Mouse (Mus musculus): ENCODE measurements at regions not wholly inside any gene's neighbourhood (a gene's known extent, or its start where the extent isn't known, plus 50 kb on each side); places are given as distances from the start of the nearest gene placed in this dataset.
"Not testable (repeated sequence)": the region's sequence is repeated elsewhere in the genome, so short reads cannot be mapped to it uniquely, and the experiment has no call there.

- ATAC-seq (replicated peaks in 1 of 2; ENCODE audit: insufficient read depth in 1 of 2, low FRiP score in 2 of 2, low TSS enrichment in 1 of 2, low read depth in 1 of 2, poor library complexity in 2 of 2, severe bottlenecking in 2 of 2), result no peak
These were observed 489.4 kb downstream of the Tns1 start for GRCm38 (mm10) chr1:73634871-73635270.

DNA sequence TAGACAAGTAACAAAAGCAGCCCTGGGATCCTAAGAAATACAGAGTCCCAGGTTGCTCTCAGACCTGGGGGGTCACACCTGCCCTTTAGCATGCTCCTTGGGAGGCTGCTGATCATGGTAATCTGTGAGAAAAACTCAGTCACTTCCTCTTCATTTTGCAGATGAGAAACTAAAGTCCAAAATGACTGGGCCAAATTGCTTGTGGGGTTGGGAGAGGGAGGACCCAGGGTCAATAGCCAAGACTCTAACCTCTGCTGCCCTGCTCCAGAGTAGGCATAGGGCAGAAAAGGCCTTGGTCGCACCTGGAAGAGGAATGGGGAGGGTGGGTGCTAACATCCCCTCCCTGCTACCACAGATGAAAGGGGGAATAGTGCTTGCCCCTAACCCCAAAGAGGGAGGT lies 491.2 kb downstream of the Tns1 start:
- ATAC-seq (replicated peaks in 1 of 2; ENCODE audit: insufficient read depth in 1 of 2, low FRiP score in 2 of 2, low TSS enrichment in 1 of 2, low read depth in 1 of 2, poor library complexity in 2 of 2, severe bottlenecking in 2 of 2), result no peak

DNA sequence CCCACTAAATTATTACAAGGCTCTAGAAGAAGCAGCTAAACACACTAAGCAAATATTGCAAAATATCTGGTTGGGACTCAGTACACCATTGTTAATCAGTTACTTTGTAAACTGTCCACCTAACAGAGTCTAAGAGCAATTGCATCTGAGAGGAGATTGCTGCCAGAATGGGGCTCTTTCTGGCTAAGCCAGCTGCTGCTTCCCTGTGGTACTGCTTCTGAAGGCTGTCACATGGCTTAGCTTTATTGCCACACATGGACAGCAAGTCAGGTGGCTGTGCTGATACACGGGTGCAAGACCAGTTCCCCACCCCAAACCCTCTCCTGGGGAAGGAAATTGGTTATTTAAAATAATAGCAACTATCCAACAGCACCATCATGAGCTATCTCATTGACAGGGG lies 493.9 kb downstream of the Tns1 start:
- no peak for ATAC-seq (replicated peaks in 1 of 2; ENCODE audit: insufficient read depth in 1 of 2, low FRiP score in 2 of 2, low TSS enrichment in 1 of 2, low read depth in 1 of 2, poor library complexity in 2 of 2, severe bottlenecking in 2 of 2)

DNA sequence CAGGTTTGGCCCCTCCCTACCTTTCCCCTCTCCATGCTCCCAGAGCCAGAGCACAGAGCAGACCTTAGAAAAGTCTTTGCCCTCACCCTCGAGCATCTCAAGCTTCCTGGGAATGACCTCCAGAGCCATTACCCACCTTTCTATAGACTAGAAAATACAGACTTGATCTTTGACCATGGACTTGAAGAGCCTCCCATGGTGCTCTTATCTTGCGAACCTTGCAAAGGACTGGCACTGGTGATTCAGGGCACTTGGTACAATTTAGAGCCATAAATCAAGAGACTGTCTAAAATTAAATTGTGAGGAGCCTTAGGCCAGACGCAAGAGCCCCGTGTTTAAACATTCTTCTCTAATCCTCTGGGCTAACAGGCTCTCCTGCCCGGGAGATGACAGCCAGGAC lies 498.9 kb downstream of the Tns1 start:
- no peak for ATAC-seq (replicated peaks in 1 of 2; ENCODE audit: insufficient read depth in 1 of 2, low FRiP score in 2 of 2, low TSS enrichment in 1 of 2, low read depth in 1 of 2, poor library complexity in 2 of 2, severe bottlenecking in 2 of 2)

- not testable (repeated sequence) for ATAC-seq (replicated peaks in 1 of 2; ENCODE audit: insufficient read depth in 1 of 2, low FRiP score in 2 of 2, low TSS enrichment in 1 of 2, low read depth in 1 of 2, poor library complexity in 2 of 2, severe bottlenecking in 2 of 2)
These were observed 503.1 kb downstream of the Tns1 start for GRCm38 (mm10) chr1:73621121-73621520.

DNA sequence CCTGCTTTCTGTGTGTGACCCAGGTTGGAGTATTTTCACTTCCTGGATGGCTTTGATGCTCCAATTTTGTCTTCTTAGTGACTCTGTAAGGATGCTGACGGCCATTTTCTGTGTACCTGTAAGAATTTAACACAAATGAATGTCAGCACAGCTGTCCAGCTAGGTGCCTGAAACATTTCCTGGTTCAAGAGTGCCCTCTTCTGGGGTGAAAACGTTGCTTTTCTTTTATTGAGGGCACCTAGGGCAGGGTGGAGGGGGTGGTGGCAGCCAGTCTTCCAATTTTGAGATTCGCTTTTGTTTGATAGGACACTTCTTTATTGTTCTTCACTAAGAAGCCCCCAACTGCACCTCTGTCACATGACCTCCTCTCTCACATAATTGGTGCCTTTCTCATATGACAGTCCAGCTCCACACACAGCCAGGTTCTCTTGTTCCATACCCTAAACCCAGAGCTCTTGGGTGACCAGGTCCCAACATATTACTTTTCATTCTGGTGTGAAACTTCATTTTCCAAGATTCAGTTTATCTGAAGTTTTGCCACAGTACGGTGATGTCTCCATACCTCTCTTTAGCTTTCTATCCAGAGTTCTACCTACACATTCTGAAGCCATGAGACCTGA lies 505.6 kb downstream of the Tns1 start:
- ATAC-seq (replicated peaks in 1 of 2; ENCODE audit: insufficient read depth in 1 of 2, low FRiP score in 2 of 2, low TSS enrichment in 1 of 2, low read depth in 1 of 2, poor library complexity in 2 of 2, severe bottlenecking in 2 of 2), result no peak

DNA sequence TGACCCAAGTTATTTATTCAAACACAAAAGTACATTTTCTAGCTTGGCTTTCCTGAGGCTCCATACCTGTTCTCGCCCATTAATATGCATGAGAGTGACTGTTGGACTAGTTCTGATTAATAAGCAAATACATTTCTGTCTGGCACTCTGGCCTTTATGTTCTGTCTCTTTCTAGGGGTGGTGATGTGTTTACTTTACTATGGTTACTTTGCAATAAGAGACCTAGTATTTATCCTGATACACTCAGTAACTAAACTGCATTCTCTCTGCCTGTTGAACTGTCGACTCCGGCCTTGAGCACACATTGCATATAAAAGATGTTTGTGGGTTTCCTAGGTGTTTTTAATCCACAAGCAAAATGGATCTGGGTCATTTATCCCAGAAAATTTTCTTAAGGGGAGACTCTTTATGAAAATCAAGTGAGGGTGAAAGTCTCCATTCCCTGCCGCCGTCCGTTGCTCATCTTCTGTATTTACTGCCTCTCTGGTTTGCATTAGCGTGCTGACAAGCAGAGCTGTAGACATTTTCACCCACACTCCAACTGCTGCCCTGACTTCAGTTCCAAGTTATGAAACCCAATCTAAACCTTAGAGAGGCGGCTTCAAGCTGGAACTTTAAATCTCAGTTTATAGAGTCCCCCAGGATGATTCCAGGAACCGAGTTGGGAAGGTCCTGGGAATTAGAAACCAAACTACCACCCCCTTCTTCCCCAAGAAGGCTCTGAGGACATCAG lies 530.4 kb downstream of the Tns1 start:
- ATAC-seq (replicated peaks in 1 of 2; ENCODE audit: insufficient read depth in 1 of 2, low FRiP score in 2 of 2, low TSS enrichment in 1 of 2, low read depth in 1 of 2, poor library complexity in 2 of 2, severe bottlenecking in 2 of 2), result no peak

DNA sequence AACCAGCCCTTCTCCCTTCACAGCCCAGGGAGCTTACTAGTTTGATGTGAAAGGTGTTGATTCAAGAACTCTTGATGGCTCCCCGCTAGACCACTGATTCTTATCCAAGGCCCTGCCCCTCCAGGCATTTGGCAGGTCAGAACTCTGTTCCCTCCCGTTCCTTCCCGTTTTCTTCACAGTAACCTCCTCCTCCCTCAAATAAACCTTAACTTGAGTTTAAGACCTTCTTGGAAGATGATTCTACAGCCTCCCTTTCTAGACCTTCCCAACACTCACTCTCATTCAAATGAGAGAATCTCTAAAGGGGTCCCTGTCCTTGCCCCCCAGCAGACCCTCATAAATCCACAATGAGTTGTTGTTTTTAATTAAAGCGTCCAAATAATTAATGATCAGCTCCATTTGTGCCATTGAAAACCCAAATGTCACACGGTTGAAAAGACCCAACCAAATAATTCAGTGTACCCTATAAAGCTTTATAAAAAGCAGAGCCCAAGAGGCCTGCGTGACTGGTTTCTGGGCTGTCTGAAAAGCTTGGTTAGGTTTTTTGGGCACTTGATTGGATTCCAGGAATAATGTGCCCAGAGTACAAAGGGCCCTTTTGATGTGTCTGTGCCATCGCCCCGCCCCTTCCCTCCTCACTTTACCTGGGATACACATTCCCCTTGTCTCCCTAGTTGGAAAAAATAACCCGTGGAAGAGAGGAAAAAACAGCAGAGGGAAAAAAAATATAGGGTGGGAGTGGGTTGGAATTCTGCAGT lies 532.7 kb downstream of the Tns1 start:
- ATAC-seq (replicated peaks in 1 of 2; ENCODE audit: insufficient read depth in 1 of 2, low FRiP score in 2 of 2, low TSS enrichment in 1 of 2, low read depth in 1 of 2, poor library complexity in 2 of 2, severe bottlenecking in 2 of 2), result no peak

GRCm38 (mm10) chr1:73579680-73580079 lies 544.6 kb downstream of the Tns1 start:
- no peak for ATAC-seq (replicated peaks in 1 of 2; ENCODE audit: insufficient read depth in 1 of 2, low FRiP score in 2 of 2, low TSS enrichment in 1 of 2, low read depth in 1 of 2, poor library complexity in 2 of 2, severe bottlenecking in 2 of 2)

DNA sequence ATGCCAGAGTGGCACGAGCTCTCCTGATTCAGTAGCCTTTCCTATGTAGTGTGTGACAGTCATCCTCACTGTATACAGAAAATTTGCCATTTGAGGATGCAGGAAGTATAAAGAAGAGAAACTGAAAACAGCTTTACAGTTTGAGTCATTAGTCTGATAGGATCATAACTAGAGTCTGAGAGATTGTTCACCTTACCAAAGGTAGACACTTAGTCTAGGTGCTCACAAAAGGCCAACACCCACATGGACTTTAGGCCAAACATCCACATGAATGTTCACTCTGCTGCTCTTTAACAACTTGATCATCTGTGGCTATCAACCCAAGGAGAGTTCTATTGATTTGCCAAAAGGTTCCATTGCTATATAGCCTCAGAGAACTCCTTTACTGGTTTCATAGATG lies 547.2 kb downstream of the Tns1 start:
- no peak for ATAC-seq (replicated peaks in 1 of 2; ENCODE audit: insufficient read depth in 1 of 2, low FRiP score in 2 of 2, low TSS enrichment in 1 of 2, low read depth in 1 of 2, poor library complexity in 2 of 2, severe bottlenecking in 2 of 2)

GRCm38 (mm10) chr1:73575694-73576093 lies 548.6 kb downstream of the Tns1 start:
- ATAC-seq (replicated peaks in 1 of 2; ENCODE audit: insufficient read depth in 1 of 2, low FRiP score in 2 of 2, low TSS enrichment in 1 of 2, low read depth in 1 of 2, poor library complexity in 2 of 2, severe bottlenecking in 2 of 2), result no peak

DNA sequence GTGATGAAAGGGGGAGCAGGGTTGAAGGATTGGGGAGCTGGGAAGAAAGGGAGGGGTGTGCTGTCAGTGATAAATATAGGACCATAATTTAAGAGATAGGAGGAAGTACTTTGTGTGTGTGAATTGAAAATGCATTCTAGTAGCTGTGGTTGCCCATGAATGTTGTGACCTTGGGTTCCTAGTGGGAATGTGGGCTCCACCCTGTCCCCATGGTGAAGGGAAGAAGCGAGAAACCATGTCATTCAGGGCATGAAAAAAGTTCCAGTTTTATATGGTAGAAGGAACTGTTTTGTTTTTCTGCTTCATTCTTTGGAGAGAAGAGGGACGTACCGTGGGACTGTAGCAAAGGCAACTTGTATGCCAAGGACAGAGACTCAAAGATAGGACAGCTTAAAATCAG lies 553.3 kb downstream of the Tns1 start:
- ATAC-seq (replicated peaks in 1 of 2; ENCODE audit: insufficient read depth in 1 of 2, low FRiP score in 2 of 2, low TSS enrichment in 1 of 2, low read depth in 1 of 2, poor library complexity in 2 of 2, severe bottlenecking in 2 of 2), result no peak

DNA sequence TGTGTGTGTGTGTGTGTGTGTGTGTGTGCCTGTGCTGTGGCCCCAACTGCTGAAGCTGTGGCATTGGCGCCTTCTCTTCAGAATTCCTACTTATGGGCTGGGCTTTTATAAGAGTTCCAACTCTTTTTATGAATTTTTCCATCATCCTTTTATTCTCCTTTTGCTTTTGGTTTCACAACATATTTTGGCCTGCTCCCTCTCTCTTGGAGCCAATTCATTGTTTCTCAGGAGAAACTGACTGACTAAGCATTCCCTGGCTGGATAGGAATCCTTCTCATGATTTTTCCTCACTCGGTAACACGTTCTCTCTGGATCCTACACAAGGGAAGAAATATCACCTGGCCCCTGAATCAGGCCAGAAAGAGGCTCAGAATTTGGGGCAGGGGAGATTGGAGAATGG lies 551.1 kb upstream of the Tnp1 start:
- ATAC-seq (replicated peaks in 1 of 2; ENCODE audit: insufficient read depth in 1 of 2, low FRiP score in 2 of 2, low TSS enrichment in 1 of 2, low read depth in 1 of 2, poor library complexity in 2 of 2, severe bottlenecking in 2 of 2), result no peak

GRCm38 (mm10) chr1:73560594-73560993 lies 544.9 kb upstream of the Tnp1 start:
- ATAC-seq (replicated peaks in 1 of 2; ENCODE audit: insufficient read depth in 1 of 2, low FRiP score in 2 of 2, low TSS enrichment in 1 of 2, low read depth in 1 of 2, poor library complexity in 2 of 2, severe bottlenecking in 2 of 2), result no peak

- no peak for ATAC-seq (replicated peaks in 1 of 2; ENCODE audit: insufficient read depth in 1 of 2, low FRiP score in 2 of 2, low TSS enrichment in 1 of 2, low read depth in 1 of 2, poor library complexity in 2 of 2, severe bottlenecking in 2 of 2)
These were observed 532.2 kb upstream of the Tnp1 start for GRCm38 (mm10) chr1:73547877-73548276.

DNA sequence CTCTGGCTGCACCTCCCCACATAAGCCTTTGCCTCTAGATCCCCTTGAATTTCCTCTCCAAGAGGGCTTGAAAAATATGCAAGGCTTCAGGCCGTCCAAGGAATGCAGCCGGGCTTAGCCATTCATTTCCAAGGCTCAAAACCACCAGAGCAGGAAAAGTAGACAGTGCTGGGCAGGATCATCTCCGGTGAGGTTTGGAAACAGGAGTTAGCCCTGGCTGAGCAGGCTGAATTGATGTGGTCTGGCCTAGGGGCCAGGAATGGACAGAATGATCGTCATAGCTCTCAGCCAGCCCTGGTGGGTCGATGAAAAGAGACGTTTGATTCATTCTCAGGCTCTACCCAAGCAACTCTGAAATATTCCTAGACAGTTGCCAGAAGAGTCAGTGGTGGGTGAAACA lies 529.7 kb upstream of the Tnp1 start:
- no peak for ATAC-seq (replicated peaks in 1 of 2; ENCODE audit: insufficient read depth in 1 of 2, low FRiP score in 2 of 2, low TSS enrichment in 1 of 2, low read depth in 1 of 2, poor library complexity in 2 of 2, severe bottlenecking in 2 of 2)

DNA sequence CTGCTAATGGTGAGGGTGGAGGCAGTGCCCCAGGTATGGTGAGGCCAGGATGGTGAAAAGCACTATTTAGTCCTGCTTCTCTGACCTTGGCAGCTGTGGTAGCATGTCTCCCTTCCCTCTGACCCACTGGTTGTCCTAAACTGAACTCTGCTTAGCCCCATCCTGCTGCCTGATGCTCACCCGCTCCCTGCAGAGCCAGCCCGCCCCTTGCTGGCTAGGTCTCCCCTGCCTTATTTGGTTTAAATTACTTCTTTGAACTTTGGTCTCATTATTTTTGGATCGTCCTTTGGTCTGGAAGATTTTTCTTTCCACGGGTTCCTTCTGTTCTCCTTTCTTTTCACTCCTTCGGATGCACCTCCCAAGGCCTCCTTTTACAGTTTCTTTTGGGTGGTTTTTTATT lies 525.7 kb upstream of the Tnp1 start:
- no peak for ATAC-seq (replicated peaks in 1 of 2; ENCODE audit: insufficient read depth in 1 of 2, low FRiP score in 2 of 2, low TSS enrichment in 1 of 2, low read depth in 1 of 2, poor library complexity in 2 of 2, severe bottlenecking in 2 of 2)

GRCm38 (mm10) chr1:73538420-73538871 lies 522.7 kb upstream of the Tnp1 start:
- ATAC-seq (replicated peaks in 1 of 2; ENCODE audit: insufficient read depth in 1 of 2, low FRiP score in 2 of 2, low TSS enrichment in 1 of 2, low read depth in 1 of 2, poor library complexity in 2 of 2, severe bottlenecking in 2 of 2), result no peak
